Mouse (Mus musculus): Measurements from ENCODE around the gene 1700028P14Rik.

DNA sequence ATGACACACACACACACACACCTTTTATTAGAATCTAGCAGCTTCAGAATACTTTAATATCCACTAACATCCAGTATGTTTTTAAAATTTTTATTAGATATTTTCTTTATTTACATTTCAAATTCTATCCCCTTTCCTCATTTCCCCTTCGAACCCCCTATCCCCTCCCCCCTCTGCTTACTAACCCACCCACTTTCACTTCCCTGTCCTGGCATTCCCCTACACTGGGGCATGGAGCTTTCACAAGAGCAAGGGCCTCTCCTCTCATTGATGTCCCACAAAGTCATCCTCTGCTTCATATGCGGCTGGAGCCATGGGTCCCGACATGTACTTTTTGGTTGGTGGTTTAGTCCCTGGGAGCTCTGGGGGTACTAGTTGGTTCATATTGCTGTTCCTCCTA is 116.9 kb downstream of the 1700028P14Rik start:
- no peak for TF ChIP-seq POLR2A (IDR thresholded peaks at IDR 0.05; ENCODE audit: control insufficient read depth, extremely low read depth, insufficient read depth, low read length, poor library complexity)
- TF ChIP-seq CTCF (IDR thresholded peaks at IDR 0.05; ENCODE audit: borderline replicate concordance, control insufficient read depth, extremely low read depth, insufficient read depth, low read length, poor library complexity): no peak

All from thymus, adult 2 months (tissue).